Mouse (Mus musculus) limb, embryonic 13.5 days (tissue): Measurements from ENCODE around the gene Zfp512b. TPM values are rescaled to one million over a fixed set of nuclear protein-coding genes. Genes with fewer than 3 reads are reported as not detected.

Source experiments
- ATAC-seq: fragments of 200-750 bp; cut with Nextera tagmentation; 2 replicates; pipeline ENCODE4 v1.8.0; 2017; ENCODE audit warnings: low read depth, moderate number of reproducible peaks, moderate TSS enrichment; ENCODE audit not compliant: low FRiP score
- H3K27ac ChIP-seq: fragments of 300-500 bp; sonication (generic); 2 replicates; pipeline ENCODE4 v1.5.1; 2015; ENCODE audit warnings: inconsistent platforms, mild to moderate bottlenecking, moderate library complexity
- H3K27me3 ChIP-seq: fragments of 300-500 bp; sonication (generic); 2 replicates; pipeline ENCODE4 v1.6.1; 2015; ENCODE audit warnings: mild to moderate bottlenecking, inconsistent platforms
- H3K36me3 ChIP-seq: fragments of 300-500 bp; sonication (generic); 2 replicates; pipeline ENCODE4 v1.6.1; 2015; ENCODE audit warnings: inconsistent platforms, mild to moderate bottlenecking, moderate library complexity
- H3K4me1 ChIP-seq: fragments of 300-500 bp; sonication (generic); 2 replicates; pipeline ENCODE4 v1.6.1; 2015; ENCODE audit warnings: inconsistent platforms
- H3K4me2 ChIP-seq: fragments of 300-500 bp; sonication (generic); replicated peaks from 2 replicates; pipeline ENCODE4 v1.6.1; 2015; ENCODE audit warnings: inconsistent platforms, mild to moderate bottlenecking, moderate library complexity
- H3K4me3 ChIP-seq: fragments of 300-500 bp; sonication (generic); 2 replicates; pipeline ENCODE4 v1.5.1; 2015; ENCODE audit warnings: moderate library complexity, mild to moderate bottlenecking, inconsistent platforms
- H3K9ac ChIP-seq: fragments of 300-500 bp; sonication (generic); 2 replicates; pipeline ENCODE4 v1.6.1; 2015; ENCODE audit warnings: mild to moderate bottlenecking, inconsistent platforms
- H3K9me3 ChIP-seq: fragments of 300-500 bp; sonication (generic); 2 replicates; pipeline ENCODE4 v1.6.1; 2016; ENCODE audit warnings: inconsistent platforms
- WGBS: fragments of 180-500 bp; shearing (Covaris S2); methylation state at CpG from one replicate; pipeline ENCODE4 v1.1.7; 2015; 5-methylcytosine and 5-hydroxymethylcytosine counted together
- polyA plus RNA-seq: library from polyadenylated mRNA; unstranded; fragments of >200 nt; fragmentation: Nextera tagmentation; extraction: Ambion mirVana; gene quantifications from 2 replicates; pipeline ENCODE4 v1.2.1, GENCODE M21; 2015

Gene Zfp512b
- polyA plus RNA-seq, 1 experiment from 2014 or later: 69.4 TPM

DNA sequence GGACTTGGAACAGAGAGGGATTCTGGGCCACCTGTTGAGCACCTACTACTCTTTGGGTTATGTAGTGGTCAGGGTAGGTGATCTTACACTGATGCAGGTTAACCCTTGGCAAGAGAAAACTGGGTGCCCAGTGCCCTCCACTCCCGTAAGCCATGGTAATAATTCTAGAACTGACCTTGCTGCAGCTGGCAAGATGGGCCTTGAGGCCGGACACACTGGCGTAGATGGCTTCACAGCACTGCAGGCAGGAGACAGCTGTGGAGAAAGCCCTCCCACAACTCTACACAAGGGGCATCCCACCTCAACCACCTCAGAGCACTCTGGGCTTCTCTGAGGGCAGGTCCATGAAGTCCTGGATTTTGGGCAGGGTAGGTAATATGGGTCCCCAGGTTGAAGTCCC, 6.5 kb downstream of the Zfp512b start:
- 94% methylated on average over 3 of the region's 3 CpGs for WGBS
- H3K36me3 ChIP-seq: peaks cover 78% of the 10 kb centered on the region
- no peak overlapping the region for H3K4me2 ChIP-seq
- H3K9ac ChIP-seq: no peak overlapping the region
- H3K27ac ChIP-seq: no peak overlapping the region
- H3K4me1 ChIP-seq: peaks cover 13% of the 10 kb centered on the region
- no peak for ATAC-seq
- H3K4me3 ChIP-seq: no peak overlapping the region
- H3K27me3 ChIP-seq: no peaks in the 10 kb centered on the region
- no peaks in the 10 kb centered on the region for H3K9me3 ChIP-seq

DNA sequence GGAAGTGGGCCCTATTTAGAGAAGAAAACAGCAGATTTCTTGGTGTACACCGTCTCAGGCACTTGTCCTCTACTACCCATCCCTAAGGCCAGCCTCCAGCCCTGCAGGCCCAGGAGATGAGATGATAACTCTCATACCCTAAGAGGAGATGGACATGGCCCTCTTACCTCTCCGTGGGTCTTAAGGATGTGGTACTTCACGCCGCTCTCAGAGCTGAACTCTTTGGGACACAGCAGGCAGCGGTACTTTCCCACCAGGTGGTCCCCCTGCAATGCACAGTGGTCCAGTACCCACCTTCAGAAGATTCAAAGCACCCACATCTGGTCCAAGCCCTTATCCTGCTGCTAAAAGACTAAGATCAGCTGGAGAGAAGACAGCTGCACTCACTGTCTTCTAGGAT, 7.1 kb downstream of the Zfp512b start:
- H3K4me2 ChIP-seq: no peak overlapping the region
- no peaks in the 10 kb centered on the region for H3K9me3 ChIP-seq
- no peak overlapping the region for H3K9ac ChIP-seq
- WGBS: 94% methylated on average over 5 of the region's 5 CpGs
- no peaks in the 10 kb centered on the region for H3K27me3 ChIP-seq
- no peak overlapping the region for H3K27ac ChIP-seq
- peaks cover 11% of the 10 kb centered on the region for H3K4me1 ChIP-seq
- no peak overlapping the region for H3K4me3 ChIP-seq
- ATAC-seq: no peak
- peaks cover 75% of the 10 kb centered on the region for H3K36me3 ChIP-seq

DNA sequence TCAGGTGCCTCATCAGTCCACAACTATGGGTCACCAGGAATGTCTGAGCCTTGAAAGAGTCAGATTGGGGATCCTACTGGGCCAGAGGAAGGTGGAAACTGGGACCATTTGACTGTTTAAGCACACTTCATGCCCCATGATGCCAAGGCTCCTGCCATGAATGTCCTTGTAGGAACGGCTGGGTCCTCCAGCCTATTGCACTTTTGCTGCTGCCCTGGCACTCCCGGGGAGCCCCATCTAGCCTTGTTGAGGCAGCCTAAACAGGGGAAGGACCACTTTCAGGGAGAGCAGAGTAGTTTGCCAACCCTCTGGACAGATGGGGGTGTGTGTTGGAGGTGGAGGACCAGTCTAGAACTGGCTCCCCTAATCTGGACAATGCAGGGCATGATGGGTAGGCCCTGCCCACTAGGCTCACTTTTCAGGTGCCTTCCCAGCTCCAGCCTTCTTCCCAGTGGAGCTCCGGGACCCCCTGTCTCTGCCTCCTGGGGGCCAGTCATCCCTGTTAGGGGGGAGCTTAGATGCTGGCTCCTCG, 8.1 kb downstream of the Zfp512b start, which contains the start of gene Uckl1:
Gene Uckl1 (minus strand): TSS at position 482 of the 532 bp plus-strand sequence.
- peaks cover 17% of the 10 kb centered on the region for H3K4me1 ChIP-seq
- no peak within 1 kb of the TSS for H3K27ac ChIP-seq
- H3K9ac ChIP-seq: no peak within 1 kb of the TSS
- 79% methylated on average over 4 of the region's 4 CpGs for WGBS
- H3K36me3 ChIP-seq: peaks cover 64% of the 10 kb centered on the region
- H3K9me3 ChIP-seq: no peaks in the 10 kb centered on the region
- no peak within 1 kb of the TSS for H3K4me2 ChIP-seq
- H3K4me3 ChIP-seq: no peak within 1 kb of the TSS
- H3K27me3 ChIP-seq: no peaks in the 10 kb centered on the region
- no peak for ATAC-seq

- Histone ChIP-seq H3K36me3 (peaks cover 56% of the 10 kb centered on the region), H3K4me2 (no peak overlapping the region), H3K9me3 (no peaks in the 10 kb centered on the region), H3K4me1 (peaks cover 17% of the 10 kb centered on the region), H3K27me3 (no peaks in the 10 kb centered on the region), H3K9ac (no peak overlapping the region), H3K4me3 (no peak overlapping the region), H3K27ac (no peak overlapping the region)
- no peak for ATAC-seq
- 81% methylated on average over 3 of the region's 3 CpGs for WGBS
These were observed 8.9 kb downstream of the Zfp512b start for GRCm38 (mm10) chr2:181583460-181584257.

DNA sequence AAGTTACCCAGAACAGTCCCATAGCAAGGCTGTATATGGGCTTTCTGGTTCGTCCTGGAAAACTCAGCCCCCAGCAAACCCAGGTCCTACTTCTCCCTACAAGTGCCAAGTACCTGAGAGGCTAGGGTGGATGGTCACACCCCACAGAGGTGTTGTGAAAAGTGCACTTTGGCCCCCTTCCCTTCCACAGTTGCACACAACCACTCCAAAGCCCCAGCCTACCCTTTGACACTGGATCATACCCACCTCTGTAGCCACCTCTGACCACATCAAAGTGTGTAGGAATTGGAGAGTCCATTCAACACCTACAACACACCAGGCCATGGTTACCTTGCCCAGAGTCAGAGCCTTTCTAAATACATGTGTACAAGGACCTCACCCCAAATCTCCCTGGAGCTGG, 9.7 kb downstream of the Zfp512b start:
- no peak overlapping the region for H3K9ac ChIP-seq
- H3K4me1 ChIP-seq: peaks cover 17% of the 10 kb centered on the region
- no peak overlapping the region for H3K27ac ChIP-seq
- no peak overlapping the region for H3K4me2 ChIP-seq
- no peak overlapping the region for H3K4me3 ChIP-seq
- 80% methylated on average over 1 of the region's 1 CpGs for WGBS
- H3K9me3 ChIP-seq: no peaks in the 10 kb centered on the region
- peaks cover 49% of the 10 kb centered on the region for H3K36me3 ChIP-seq
- ATAC-seq: no peak
- no peaks in the 10 kb centered on the region for H3K27me3 ChIP-seq

GRCm38 (mm10) chr2:181582358-181582757, 10.2 kb downstream of the Zfp512b start:
- Histone ChIP-seq H3K4me1 (peaks cover 17% of the 10 kb centered on the region), H3K9ac (no peak overlapping the region; the same call in 1 of the 2 replicates), H3K4me2 (peak overlapping the region; percentile 93), H3K9me3 (no peaks in the 10 kb centered on the region), H3K27me3 (no peaks in the 10 kb centered on the region), H3K27ac (no peak overlapping the region), H3K4me3 (peak overlapping the region; percentile 76), H3K36me3 (peaks cover 43% of the 10 kb centered on the region)
- WGBS: 83% methylated on average over 2 of the region's 2 CpGs
- no peak for ATAC-seq

- H3K27me3 ChIP-seq: no peaks in the 10 kb centered on the region
- peak; percentile 80 for ATAC-seq
- no peaks in the 10 kb centered on the region for H3K9me3 ChIP-seq
- H3K4me1 ChIP-seq: peaks cover 17% of the 10 kb centered on the region
- H3K4me3 ChIP-seq: peak overlapping the region; percentile 76
- peaks cover 35% of the 10 kb centered on the region for H3K36me3 ChIP-seq
- peak overlapping the region; percentile 85 for H3K9ac ChIP-seq
- H3K4me2 ChIP-seq: peak overlapping the region; percentile 93
- peak overlapping the region; percentile 91 for H3K27ac ChIP-seq
- under 1% methylated on average over 49 of the region's 49 CpGs for whole genome bisulfite sequencing
These were observed 11.0 kb downstream of the Zfp512b start for GRCm38 (mm10) chr2:181581402-181582120.

DNA sequence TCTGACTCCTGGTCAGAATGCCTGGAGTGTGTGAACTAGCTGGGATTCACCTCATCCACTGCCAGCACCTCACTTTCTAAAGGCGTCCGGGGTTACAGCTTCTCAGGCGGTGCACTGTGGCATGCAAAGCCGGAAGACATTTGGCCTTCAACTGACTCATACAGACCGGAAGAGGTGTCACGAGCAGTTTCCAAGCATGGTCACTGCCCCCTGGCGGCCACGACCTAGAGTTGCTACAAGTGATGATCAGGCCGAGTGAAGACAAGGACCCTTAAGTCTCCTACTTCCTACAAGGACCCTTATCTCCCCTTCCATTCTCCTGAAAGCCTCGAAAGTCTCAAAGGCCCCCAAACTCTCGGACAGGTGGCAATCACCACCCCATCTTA, 11.6 kb downstream of the Zfp512b start:
- H3K9me3 ChIP-seq: no peaks in the 10 kb centered on the region
- 1% methylated on average over 11 of the region's 11 CpGs for WGBS

DNA sequence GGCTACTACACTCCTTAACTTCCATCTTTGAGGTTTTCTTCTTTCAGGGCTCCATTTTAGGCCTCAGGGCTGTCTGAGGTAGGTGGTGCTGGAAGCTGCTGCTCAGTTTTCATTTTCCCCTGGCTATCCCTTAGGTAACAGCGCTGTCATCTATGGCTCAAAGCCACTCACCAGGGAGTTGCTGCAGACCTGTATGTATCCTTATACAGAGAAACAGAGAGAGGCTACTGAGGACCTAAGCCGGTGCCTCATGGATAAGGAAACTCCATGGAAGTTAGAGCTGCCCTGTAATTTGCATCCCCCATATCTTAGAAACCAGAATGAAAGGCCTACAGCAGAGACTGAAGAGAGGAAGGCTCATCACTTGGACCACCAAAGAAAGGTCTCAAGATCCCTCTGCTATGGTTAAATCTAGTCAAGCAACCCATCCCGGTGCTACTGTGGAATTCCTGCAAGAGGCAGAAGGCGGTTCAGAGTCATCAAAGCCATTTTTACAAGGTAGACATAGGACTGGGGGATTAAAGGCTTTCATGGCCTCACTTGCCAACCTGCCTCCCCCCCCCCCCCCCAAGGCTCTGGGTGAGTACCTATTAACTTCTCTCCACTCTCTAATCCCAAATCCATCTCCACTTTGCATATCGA, 12.4 kb downstream of the Zfp512b start:
- Histone ChIP-seq H3K27ac (no peak overlapping the region), H3K36me3 (peaks cover 22% of the 10 kb centered on the region), H3K4me2 (peak overlapping the region; percentile 93), H3K9me3 (no peaks in the 10 kb centered on the region), H3K4me1 (peaks cover 17% of the 10 kb centered on the region), H3K4me3 (peak overlapping the region; percentile 76), H3K9ac (peak overlapping the region; percentile 85; the same call in 1 of the 2 replicates), H3K27me3 (no peaks in the 10 kb centered on the region)
- WGBS: 74% methylated on average over 5 of the region's 5 CpGs
- no peak for ATAC-seq

More for the DNA sequence above, 11.6 kb downstream of the Zfp512b start:
- Histone ChIP-seq H3K4me2 (peak overlapping the region; percentile 93), H3K36me3 (peaks cover 30% of the 10 kb centered on the region), H3K27me3 (no peaks in the 10 kb centered on the region), H3K9ac (peak overlapping the region; percentile 85), H3K4me1 (peaks cover 17% of the 10 kb centered on the region), H3K27ac (peak overlapping the region; percentile 91), H3K4me3 (peak overlapping the region; percentile 76)
- peak; percentile 75 for ATAC-seq

GRCm38 (mm10) chr2:181579681-181580080, 12.9 kb downstream of the Zfp512b start:
- no peaks in the 10 kb centered on the region for H3K27me3 ChIP-seq
- H3K36me3 ChIP-seq: peaks cover 18% of the 10 kb centered on the region
- H3K4me2 ChIP-seq: no peak overlapping the region
- no peak overlapping the region for H3K4me3 ChIP-seq
- no peaks in the 10 kb centered on the region for H3K9me3 ChIP-seq
- 100% methylated on average over 1 of the region's 1 CpGs for WGBS
- H3K4me1 ChIP-seq: peaks cover 17% of the 10 kb centered on the region
- no peak overlapping the region for H3K9ac ChIP-seq
- no peak overlapping the region for H3K27ac ChIP-seq
- no peak for ATAC-seq

DNA sequence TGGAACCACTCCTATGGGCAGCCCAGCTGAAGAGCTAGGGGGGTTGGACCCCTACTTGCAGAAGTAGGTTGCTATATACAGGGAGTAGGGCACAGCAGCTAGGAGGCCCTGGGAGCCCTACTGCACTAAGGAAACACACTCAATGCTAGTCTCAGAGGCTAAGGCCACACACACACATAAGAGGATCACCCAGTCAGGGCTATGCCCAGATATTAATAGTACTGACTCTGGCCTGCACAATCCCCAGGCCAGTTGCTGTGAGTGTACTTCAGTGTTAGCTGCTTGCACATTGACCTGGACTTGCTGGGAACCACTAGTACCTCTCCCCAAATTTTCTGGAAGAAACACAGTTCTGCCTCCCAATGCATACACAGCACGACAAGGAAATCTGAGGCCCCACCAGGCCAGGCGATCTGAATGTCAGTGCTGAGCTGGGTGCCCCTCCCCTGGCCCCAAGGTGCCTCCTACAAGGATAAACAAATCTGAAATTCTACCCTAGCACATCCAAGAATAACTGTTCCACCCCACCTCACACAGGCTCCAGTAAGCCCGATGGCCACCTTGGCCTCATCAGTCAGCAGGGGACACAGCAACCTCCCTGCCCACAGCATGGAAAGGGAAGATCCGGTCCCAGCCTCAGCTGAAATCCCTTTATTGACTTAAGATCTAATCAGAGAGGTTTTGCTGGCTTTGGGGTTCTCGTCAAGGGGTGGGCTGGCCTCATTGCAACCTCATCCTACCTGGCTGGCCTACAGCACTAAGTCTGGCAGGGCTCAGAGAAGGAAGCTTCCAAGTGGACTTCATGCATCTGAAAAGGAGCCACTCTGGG, 13.6 kb downstream of the Zfp512b start:
- H3K27ac ChIP-seq: no peak overlapping the region
- H3K27me3 ChIP-seq: no peaks in the 10 kb centered on the region
- H3K4me1 ChIP-seq: peaks cover 17% of the 10 kb centered on the region
- H3K9me3 ChIP-seq: no peaks in the 10 kb centered on the region
- ATAC-seq: no peak
- 71% methylated on average over 5 of the region's 5 CpGs for WGBS
- H3K4me2 ChIP-seq: no peak overlapping the region
- H3K9ac ChIP-seq: 0 out of 2 replicates have a peak overlapping the region, but pooled peaks have one; percentile 35
- H3K4me3 ChIP-seq: no peak overlapping the region
- peaks cover 18% of the 10 kb centered on the region for H3K36me3 ChIP-seq
